Mouse (Mus musculus) layer of hippocampus, adult 9-10 months (tissue): ENCODE results near the gene Enoph1.

Source experiments
- DNase-seq: peaks from one replicate; pipeline ENCODE4 v3.0.0; 2022; ENCODE audit warnings: low spot score

Gene Enoph1

GRCm38 (mm10) chr5:100040281-100040784, 548 bp downstream of the Enoph1 start:
- no peak for DNase-seq

GRCm38 (mm10) chr5:100041272-100041671, 1.5 kb downstream of the Enoph1 start:
- DNase-seq = no peak

- no peak for DNase-seq
Observed at GRCm38 (mm10) chr5:100042467-100042866, 2.7 kb downstream of the Enoph1 start.

- DNase-seq = no peak
Observed at GRCm38 (mm10) chr5:100043361-100043760, 3.6 kb downstream of the Enoph1 start.

- no peak for DNase-seq
Observed at GRCm38 (mm10) chr5:100044030-100044429, 4.2 kb downstream of the Enoph1 start.

GRCm38 (mm10) chr5:100044621-100045020, 4.8 kb downstream of the Enoph1 start:
- DNase-seq = no peak

GRCm38 (mm10) chr5:100046096-100046495, 6.3 kb downstream of the Enoph1 start:
- no peak for DNase-seq

- DNase-seq = no peak
Observed at GRCm38 (mm10) chr5:100047143-100047640, 7.4 kb downstream of the Enoph1 start.

- no peak for DNase-seq
Observed at GRCm38 (mm10) chr5:100047871-100048270, 8.1 kb downstream of the Enoph1 start.

- no peak for DNase-seq
Observed at GRCm38 (mm10) chr5:100049904-100050303, 10.1 kb downstream of the Enoph1 start.

- no peak for DNase-seq
Observed at GRCm38 (mm10) chr5:100052728-100053127, 12.9 kb downstream of the Enoph1 start.

GRCm38 (mm10) chr5:100054807-100055547, 15.2 kb downstream of the Enoph1 start:
- DNase-seq = no peak

- DNase-seq = no peak
Observed at GRCm38 (mm10) chr5:100055866-100056369, 16.1 kb downstream of the Enoph1 start.

GRCm38 (mm10) chr5:100057461-100058209, 17.9 kb downstream of the Enoph1 start:
- DNase-seq = no peak

- DNase-seq = no peak
Observed at GRCm38 (mm10) chr5:100058729-100059128, 18.9 kb downstream of the Enoph1 start.

GRCm38 (mm10) chr5:100059326-100059725, 19.5 kb downstream of the Enoph1 start:
- DNase-seq = no peak

- DNase-seq = no peak
Observed at GRCm38 (mm10) chr5:100060876-100061275, 21.1 kb downstream of the Enoph1 start.

GRCm38 (mm10) chr5:100067579-100067978, 27.8 kb downstream of the Enoph1 start:
- DNase-seq = no peak

GRCm38 (mm10) chr5:100069526-100069925, 29.7 kb downstream of the Enoph1 start:
- DNase-seq = no peak

GRCm38 (mm10) chr5:100070255-100070654, 30.5 kb downstream of the Enoph1 start:
- peak; percentile 68 for DNase-seq

- DNase-seq = no peak
Observed at GRCm38 (mm10) chr5:100071541-100071940, 31.8 kb downstream of the Enoph1 start.

- DNase-seq = no peak
Observed at GRCm38 (mm10) chr5:100072557-100072956, 32.8 kb downstream of the Enoph1 start.

GRCm38 (mm10) chr5:100074571-100074970, 34.8 kb downstream of the Enoph1 start:
- no peak for DNase-seq
